Mouse (Mus musculus) ZHBTc4 (cell line): ENCODE measurements around the gene Hmgn1.
"Not testable (repeated sequence)": the region's sequence is repeated elsewhere in the genome, so short reads cannot be mapped to it uniquely, and the experiment has no call there.

Experiments used
- DNase-seq: peaks from one replicate; pipeline ENCODE4 v3.0.0-alpha.2; 2011; ENCODE audit warnings: low read depth, low spot score

The Hmgn1 gene

GRCm38 (mm10) chr16:96127657-96128344 lies at the start of gene Hmgn1:
Gene Hmgn1 (minus strand): TSS chr16:96127729.
- peak; percentile 99 for DNase-seq

GRCm38 (mm10) chr16:96175399-96175798 lies 47.9 kb upstream of the Hmgn1 start:
- DNase-seq = no peak

GRCm38 (mm10) chr16:96173648-96174047 lies 46.1 kb upstream of the Hmgn1 start:
- DNase-seq = no peak

- no peak for DNase-seq
Observed at GRCm38 (mm10) chr16:96168837-96169236, 41.3 kb upstream of the Hmgn1 start.

- DNase-seq = no peak
Observed at GRCm38 (mm10) chr16:96165723-96166264, 38.3 kb upstream of the Hmgn1 start.

- no peak for DNase-seq
Observed at GRCm38 (mm10) chr16:96161336-96161735, 33.8 kb upstream of the Hmgn1 start.

- no peak for DNase-seq
Observed at GRCm38 (mm10) chr16:96160927-96161326, 33.4 kb upstream of the Hmgn1 start.

- DNase-seq = peak; percentile 46
Observed at GRCm38 (mm10) chr16:96159794-96160346, 32.3 kb upstream of the Hmgn1 start.

GRCm38 (mm10) chr16:96159091-96159731 lies 31.7 kb upstream of the Hmgn1 start:
- peak; percentile 80 for DNase-seq

GRCm38 (mm10) chr16:96158511-96159080 lies 31.1 kb upstream of the Hmgn1 start:
- DNase-seq = peak; percentile 15

- DNase-seq = no peak
Observed at GRCm38 (mm10) chr16:96157171-96157570, 29.6 kb upstream of the Hmgn1 start.

GRCm38 (mm10) chr16:96156019-96156418 lies 28.5 kb upstream of the Hmgn1 start:
- DNase-seq = no peak

GRCm38 (mm10) chr16:96154476-96154875 lies 26.9 kb upstream of the Hmgn1 start:
- no peak for DNase-seq

- peak; percentile 90 for DNase-seq
Observed at GRCm38 (mm10) chr16:96151551-96151950, 24.0 kb upstream of the Hmgn1 start.

GRCm38 (mm10) chr16:96150995-96151394 lies 23.5 kb upstream of the Hmgn1 start:
- DNase-seq = no peak

GRCm38 (mm10) chr16:96149311-96149710 lies 21.8 kb upstream of the Hmgn1 start:
- DNase-seq = no peak

GRCm38 (mm10) chr16:96148834-96149233 lies 21.3 kb upstream of the Hmgn1 start:
- no peak for DNase-seq

- DNase-seq = no peak
Observed at GRCm38 (mm10) chr16:96145814-96146213, 18.3 kb upstream of the Hmgn1 start.

- DNase-seq = peak; percentile 100
Observed at GRCm38 (mm10) chr16:96145110-96145800, 17.7 kb upstream of the Hmgn1 start, which contains the start of gene Wrb. Gene Wrb (plus strand): TSS chr16:96145407.

- not testable (repeated sequence) for DNase-seq
Observed at GRCm38 (mm10) chr16:96144748-96145109, 17.2 kb upstream of the Hmgn1 start.

GRCm38 (mm10) chr16:96128466-96128865 lies 937 bp upstream of the Hmgn1 start:
- no peak for DNase-seq

GRCm38 (mm10) chr16:96127288-96127656 lies 257 bp downstream of the Hmgn1 start:
- DNase-seq = no peak
